Mouse (Mus musculus) intestine, embryonic 15.5 days (tissue): ENCODE measurements around the gene Arfgef3. TPM values are rescaled to one million over a fixed set of nuclear protein-coding genes. Genes with fewer than 3 reads are reported as not detected.

ENCODE experiments used
- ATAC-seq: fragments of 200-750 bp; cut with Nextera tagmentation; 2 replicates; pipeline ENCODE4 v1.8.0; 2017; ENCODE audit warnings: moderate TSS enrichment, moderate library complexity
- H3K27ac ChIP-seq: fragments of 300-500 bp; sonication (generic); 2 replicates; pipeline ENCODE4 v1.5.1; 2015; ENCODE audit warnings: mild to moderate bottlenecking, inconsistent platforms
- H3K27me3 ChIP-seq: fragments of 300-500 bp; sonication (generic); replicated peaks from 2 replicates; pipeline ENCODE4 v1.6.1; 2015; ENCODE audit warnings: inconsistent platforms
- H3K36me3 ChIP-seq: fragments of 300-500 bp; sonication (generic); 2 replicates; pipeline ENCODE4 v1.6.1; 2015; ENCODE audit warnings: inconsistent platforms
- H3K4me1 ChIP-seq: fragments of 300-500 bp; sonication (generic); replicated peaks from 2 replicates; pipeline ENCODE4 v1.6.1; 2015; ENCODE audit warnings: inconsistent platforms
- H3K4me2 ChIP-seq: fragments of 300-500 bp; sonication (generic); replicated peaks from 2 replicates; pipeline ENCODE4 v1.6.1; 2015; ENCODE audit warnings: mild to moderate bottlenecking, inconsistent platforms
- H3K4me3 ChIP-seq: fragments of 300-500 bp; sonication (generic); replicated peaks from 2 replicates; pipeline ENCODE4 v1.5.1; 2015; ENCODE audit warnings: inconsistent platforms
- H3K9ac ChIP-seq: fragments of 300-500 bp; sonication (generic); 2 replicates; pipeline ENCODE4 v1.6.1; 2015; ENCODE audit warnings: inconsistent platforms
- H3K9me3 ChIP-seq: fragments of 300-500 bp; sonication (generic); 2 replicates; pipeline ENCODE4 v1.6.1; 2016; ENCODE audit warnings: inconsistent platforms
- WGBS: fragments of 180-500 bp; shearing (Covaris S2); methylation state at CpG from one replicate; pipeline ENCODE4 v1.1.7; 2015; 5-methylcytosine and 5-hydroxymethylcytosine counted together
- polyA plus RNA-seq: library from polyadenylated mRNA; unstranded; fragments of >200 nt; fragmentation: Nextera tagmentation; extraction: Ambion mirVana; gene quantifications from 2 replicates; pipeline ENCODE4 v1.2.1, GENCODE M21; 2015

The Arfgef3 gene
- polyA plus RNA-seq, 1 experiment from 2014 or later = 2.2 TPM

DNA sequence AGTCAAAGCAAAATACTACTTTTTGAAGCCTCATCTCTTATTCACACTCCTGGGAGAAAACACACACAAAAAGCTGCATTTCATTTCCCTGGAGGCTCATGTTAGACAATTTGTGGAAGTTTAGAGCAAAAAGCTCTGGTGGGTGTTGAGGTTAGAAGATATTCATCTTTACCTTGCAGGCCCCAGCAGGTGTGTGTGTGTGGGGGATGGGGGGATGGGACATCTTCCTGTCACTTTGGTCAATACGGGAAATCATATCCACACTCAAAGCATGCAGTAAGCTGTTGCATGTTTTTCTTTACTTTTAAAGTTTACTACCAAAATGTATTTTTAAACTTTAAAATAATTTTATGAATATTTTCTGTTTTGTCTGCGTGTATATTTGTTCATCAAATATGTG is 79.7 kb downstream of the Arfgef3 start:
- no peak for ATAC-seq
- H3K36me3 ChIP-seq = no peaks in the 10 kb centered on the region
- H3K4me3 ChIP-seq = no peak overlapping the region
- no peak overlapping the region for H3K9ac ChIP-seq
- H3K4me2 ChIP-seq = no peak overlapping the region
- no peak overlapping the region for H3K27ac ChIP-seq
- no peaks in the 10 kb centered on the region for H3K27me3 ChIP-seq
- H3K9me3 ChIP-seq = no peaks in the 10 kb centered on the region
- H3K4me1 ChIP-seq = no peaks in the 10 kb centered on the region
- 73% methylated on average over 2 of the region's 2 CpGs for WGBS

GRCm38 (mm10) chr10:18661606-18662220 is 82.0 kb downstream of the Arfgef3 start:
- H3K36me3 ChIP-seq = no peaks in the 10 kb centered on the region
- H3K4me1 ChIP-seq = no peaks in the 10 kb centered on the region
- no peak for ATAC-seq
- H3K9me3 ChIP-seq = no peaks in the 10 kb centered on the region
- 84% methylated on average over 1 of the region's 1 CpGs for WGBS
- no peak overlapping the region for H3K9ac ChIP-seq
- no peak overlapping the region for H3K27ac ChIP-seq
- no peaks in the 10 kb centered on the region for H3K27me3 ChIP-seq
- H3K4me3 ChIP-seq = no peak overlapping the region
- H3K4me2 ChIP-seq = no peak overlapping the region

DNA sequence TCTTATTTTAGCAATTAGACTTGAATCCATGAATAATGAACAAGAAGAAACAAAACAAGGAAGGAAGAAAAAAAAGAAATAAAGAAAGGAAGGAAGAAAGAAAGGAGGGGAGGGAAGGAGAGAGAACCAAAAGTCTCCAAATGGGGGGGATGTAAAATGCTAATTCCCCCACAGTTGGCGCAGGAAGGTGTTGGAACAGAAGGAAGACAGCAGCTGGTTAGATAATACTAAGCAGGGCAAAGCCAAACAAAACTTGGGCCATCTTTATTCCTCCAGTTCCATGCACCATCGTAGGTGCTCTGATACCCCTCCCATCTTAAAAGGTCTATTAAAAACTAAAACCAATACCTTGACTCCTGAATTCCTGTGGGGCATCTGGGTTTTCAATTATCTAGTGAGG is 82.8 kb downstream of the Arfgef3 start:
- WGBS = 90% methylated on average over 2 of the region's 2 CpGs
- Histone ChIP-seq H3K9ac (no peak overlapping the region), H3K36me3 (no peaks in the 10 kb centered on the region), H3K4me3 (no peak overlapping the region), H3K9me3 (no peaks in the 10 kb centered on the region), H3K27ac (no peak overlapping the region), H3K4me2 (no peak overlapping the region), H3K27me3 (no peaks in the 10 kb centered on the region), H3K4me1 (no peaks in the 10 kb centered on the region)
- no peak for ATAC-seq

DNA sequence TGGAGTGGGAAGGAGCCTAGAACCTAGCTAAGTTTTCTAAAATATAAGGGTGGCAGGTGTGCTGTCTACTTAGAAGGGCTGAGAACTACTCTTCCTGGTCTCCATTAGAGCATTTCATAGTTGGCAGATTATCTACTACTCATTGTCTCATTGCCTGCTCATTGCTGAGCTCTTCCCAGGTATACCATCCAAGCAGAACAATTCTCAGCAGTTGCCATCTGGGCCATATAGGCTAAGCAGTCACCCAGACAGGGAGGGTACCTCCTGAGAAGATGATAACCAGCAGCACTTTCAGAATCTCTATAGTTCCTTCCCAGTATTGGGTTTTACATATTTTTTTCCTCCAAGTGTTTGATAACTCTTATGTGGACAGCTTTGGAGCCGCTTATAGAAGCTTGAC is 86.2 kb downstream of the Arfgef3 start:
- H3K4me2 ChIP-seq = no peak overlapping the region
- H3K27ac ChIP-seq = no peak overlapping the region
- H3K27me3 ChIP-seq = no peaks in the 10 kb centered on the region
- H3K9me3 ChIP-seq = no peaks in the 10 kb centered on the region
- no peak overlapping the region for H3K4me3 ChIP-seq
- no peaks in the 10 kb centered on the region for H3K36me3 ChIP-seq
- ATAC-seq = no peak
- WGBS = 85% methylated on average over 1 of the region's 1 CpGs
- H3K9ac ChIP-seq = no peak overlapping the region
- H3K4me1 ChIP-seq = no peaks in the 10 kb centered on the region

GRCm38 (mm10) chr10:18647069-18647468 is 96.7 kb downstream of the Arfgef3 start:
- ATAC-seq = no peak
- H3K9me3 ChIP-seq = no peaks in the 10 kb centered on the region
- H3K27ac ChIP-seq = no peak overlapping the region
- H3K9ac ChIP-seq = no peak overlapping the region
- no peaks in the 10 kb centered on the region for H3K27me3 ChIP-seq
- WGBS = 54% methylated on average over 1 of the region's 1 CpGs
- no peak overlapping the region for H3K4me3 ChIP-seq
- no peaks in the 10 kb centered on the region for H3K4me1 ChIP-seq
- no peak overlapping the region for H3K4me2 ChIP-seq
- no peaks in the 10 kb centered on the region for H3K36me3 ChIP-seq

GRCm38 (mm10) chr10:18646035-18646434 is 97.7 kb downstream of the Arfgef3 start:
- H3K36me3 ChIP-seq = no peaks in the 10 kb centered on the region
- no peaks in the 10 kb centered on the region for H3K4me1 ChIP-seq
- no peak overlapping the region for H3K4me3 ChIP-seq
- WGBS = 58% methylated on average over 10 of the region's 10 CpGs
- no peaks in the 10 kb centered on the region for H3K9me3 ChIP-seq
- H3K27me3 ChIP-seq = no peaks in the 10 kb centered on the region
- no peak overlapping the region for H3K9ac ChIP-seq
- H3K4me2 ChIP-seq = no peak overlapping the region
- H3K27ac ChIP-seq = no peak overlapping the region
- ATAC-seq = no peak

DNA sequence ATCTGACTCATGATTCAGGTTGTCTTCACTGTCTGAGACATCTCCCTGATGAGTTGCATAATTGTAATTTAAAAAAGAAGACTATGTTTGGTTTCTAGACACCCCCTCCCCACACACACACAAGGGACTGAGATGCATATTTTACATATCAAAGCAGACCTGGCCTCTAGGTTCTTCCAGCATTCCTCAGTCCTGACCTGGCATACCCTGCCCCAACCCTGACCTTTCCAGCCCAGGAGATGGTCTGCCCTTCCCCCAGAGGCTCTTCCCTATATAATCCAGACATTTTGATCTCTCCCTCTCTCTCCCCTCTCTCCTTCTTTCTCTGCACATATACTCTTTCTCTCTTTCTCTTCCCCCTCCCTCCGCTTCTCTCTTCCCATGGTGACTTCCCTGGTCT is 99.4 kb downstream of the Arfgef3 start:
- H3K27ac ChIP-seq = no peak overlapping the region
- no peak overlapping the region for H3K4me3 ChIP-seq
- no peaks in the 10 kb centered on the region for H3K27me3 ChIP-seq
- no peaks in the 10 kb centered on the region for H3K36me3 ChIP-seq
- WGBS = 96% methylated on average over 1 of the region's 1 CpGs
- no peak for ATAC-seq
- H3K4me2 ChIP-seq = no peak overlapping the region
- H3K9ac ChIP-seq = no peak overlapping the region
- no peaks in the 10 kb centered on the region for H3K9me3 ChIP-seq
- no peaks in the 10 kb centered on the region for H3K4me1 ChIP-seq

DNA sequence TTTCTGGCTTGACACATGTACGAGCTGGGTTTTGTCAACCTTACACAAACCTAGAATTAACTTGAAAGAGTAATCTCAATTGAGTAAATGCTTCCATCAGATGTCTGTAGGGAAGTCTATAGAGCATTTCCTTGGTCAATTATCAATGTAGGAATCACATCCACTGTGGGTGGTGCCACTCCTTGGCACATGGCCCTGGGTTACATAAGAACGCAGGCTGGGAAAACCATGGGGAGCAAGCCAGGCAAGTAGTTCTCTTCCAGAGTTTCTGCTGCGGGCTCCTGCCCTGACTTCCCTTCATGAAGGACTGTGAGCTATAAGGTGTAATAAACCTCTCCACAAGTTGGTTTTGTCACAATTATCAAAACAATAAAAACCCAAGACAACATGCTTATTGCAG is 100.2 kb downstream of the Arfgef3 start:
- Histone ChIP-seq H3K27me3 (no peaks in the 10 kb centered on the region), H3K4me3 (no peak overlapping the region), H3K36me3 (no peaks in the 10 kb centered on the region), H3K4me2 (no peak overlapping the region), H3K27ac (no peak overlapping the region), H3K4me1 (no peaks in the 10 kb centered on the region), H3K9ac (no peak overlapping the region), H3K9me3 (no peaks in the 10 kb centered on the region)
- ATAC-seq = no peak
- 77% methylated on average over 3 of the region's 3 CpGs for WGBS

GRCm38 (mm10) chr10:18642854-18643253 is 100.9 kb downstream of the Arfgef3 start:
- H3K27ac ChIP-seq = no peak overlapping the region
- ATAC-seq = no peak
- H3K4me2 ChIP-seq = no peak overlapping the region
- H3K4me3 ChIP-seq = no peak overlapping the region
- no peaks in the 10 kb centered on the region for H3K36me3 ChIP-seq
- 42% methylated on average over 5 of the region's 5 CpGs for WGBS
- no peak overlapping the region for H3K9ac ChIP-seq
- H3K9me3 ChIP-seq = no peaks in the 10 kb centered on the region
- H3K27me3 ChIP-seq = no peaks in the 10 kb centered on the region
- no peaks in the 10 kb centered on the region for H3K4me1 ChIP-seq

- WGBS = 78% methylated on average over 5 of the region's 5 CpGs
- H3K4me3 ChIP-seq = no peak overlapping the region
- no peaks in the 10 kb centered on the region for H3K4me1 ChIP-seq
- no peak for ATAC-seq
- no peak overlapping the region for H3K4me2 ChIP-seq
- no peak overlapping the region for H3K27ac ChIP-seq
- no peaks in the 10 kb centered on the region for H3K27me3 ChIP-seq
- no peaks in the 10 kb centered on the region for H3K9me3 ChIP-seq
- no peak overlapping the region for H3K9ac ChIP-seq
- no peaks in the 10 kb centered on the region for H3K36me3 ChIP-seq
These were observed 103.2 kb downstream of the Arfgef3 start for GRCm38 (mm10) chr10:18640596-18640995.

DNA sequence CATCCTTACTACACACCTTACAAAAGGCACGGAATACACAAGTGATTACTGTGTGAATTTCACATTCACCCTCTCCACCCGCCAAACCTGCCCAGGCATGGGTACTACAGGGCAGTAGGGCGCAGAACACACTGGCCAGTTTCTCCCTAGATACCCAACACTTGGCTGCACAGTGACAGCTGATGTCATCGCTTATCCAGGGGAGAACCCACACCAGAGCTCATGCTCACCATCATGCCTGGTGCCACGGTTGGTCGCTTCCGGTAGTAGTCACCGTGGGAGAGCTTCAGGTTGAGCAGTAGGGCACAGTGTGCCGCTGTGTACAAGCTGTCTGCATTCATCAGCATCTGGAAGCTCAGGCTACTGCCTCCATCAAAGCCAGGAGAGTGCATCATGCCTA is 108.3 kb downstream of the Arfgef3 start:
- no peaks in the 10 kb centered on the region for H3K9me3 ChIP-seq
- no peaks in the 10 kb centered on the region for H3K36me3 ChIP-seq
- no peak overlapping the region for H3K4me2 ChIP-seq
- ATAC-seq = no peak
- no peak overlapping the region for H3K9ac ChIP-seq
- H3K27me3 ChIP-seq = no peaks in the 10 kb centered on the region
- no peaks in the 10 kb centered on the region for H3K4me1 ChIP-seq
- no peak overlapping the region for H3K27ac ChIP-seq
- no peak overlapping the region for H3K4me3 ChIP-seq
- 94% methylated on average over 9 of the region's 9 CpGs for WGBS

DNA sequence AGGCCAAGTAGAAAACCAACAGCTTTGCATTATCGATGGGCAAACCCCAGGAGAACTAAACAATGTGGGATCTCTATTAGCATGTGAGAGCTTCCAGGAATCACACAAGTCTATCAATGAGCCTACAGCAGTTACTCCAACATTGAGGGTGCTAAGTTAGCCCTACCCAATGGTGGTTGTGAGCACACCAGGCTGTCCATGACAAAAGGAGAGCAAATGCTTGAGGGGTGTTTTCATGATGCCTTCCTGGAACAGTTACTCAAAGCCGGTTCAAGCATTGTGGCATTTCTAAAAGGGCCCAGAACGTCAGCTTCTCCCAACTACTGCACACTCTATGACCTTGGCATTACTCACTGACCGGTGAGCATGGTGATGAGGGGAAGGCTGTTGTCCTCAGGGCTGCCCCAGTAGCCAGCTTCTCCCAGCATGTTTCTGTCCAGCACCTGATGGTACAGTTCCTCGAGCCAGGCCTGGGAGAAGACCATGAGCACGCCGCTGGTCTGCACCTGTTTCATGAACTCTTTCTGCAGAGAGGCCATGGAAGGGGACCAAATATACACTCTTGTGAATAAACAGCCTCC is 109.3 kb downstream of the Arfgef3 start:
- Histone ChIP-seq H3K36me3 (no peaks in the 10 kb centered on the region), H3K4me1 (no peaks in the 10 kb centered on the region), H3K27me3 (no peaks in the 10 kb centered on the region), H3K9ac (no peak overlapping the region), H3K9me3 (no peaks in the 10 kb centered on the region), H3K4me2 (no peak overlapping the region), H3K4me3 (no peak overlapping the region), H3K27ac (no peak overlapping the region)
- 83% methylated on average over 7 of the region's 7 CpGs for WGBS
- no peak for ATAC-seq

- Histone ChIP-seq H3K9ac (no peak overlapping the region), H3K4me3 (no peak overlapping the region), H3K9me3 (no peaks in the 10 kb centered on the region), H3K27ac (no peak overlapping the region), H3K27me3 (no peaks in the 10 kb centered on the region), H3K4me2 (no peak overlapping the region), H3K36me3 (no peaks in the 10 kb centered on the region), H3K4me1 (no peaks in the 10 kb centered on the region)
- no peak for ATAC-seq
- WGBS = 82% methylated on average over 8 of the region's 8 CpGs
These were observed 113.3 kb downstream of the Arfgef3 start for GRCm38 (mm10) chr10:18630498-18630897.
